Mouse (Mus musculus): ENCODE data around the gene Cdh12. TPM values are rescaled to one million over a fixed set of nuclear protein-coding genes. Genes with fewer than 3 reads are reported as not detected.

Gene Cdh12
- total and polyA plus RNA-seq, 3 experiments: not detected

DNA sequence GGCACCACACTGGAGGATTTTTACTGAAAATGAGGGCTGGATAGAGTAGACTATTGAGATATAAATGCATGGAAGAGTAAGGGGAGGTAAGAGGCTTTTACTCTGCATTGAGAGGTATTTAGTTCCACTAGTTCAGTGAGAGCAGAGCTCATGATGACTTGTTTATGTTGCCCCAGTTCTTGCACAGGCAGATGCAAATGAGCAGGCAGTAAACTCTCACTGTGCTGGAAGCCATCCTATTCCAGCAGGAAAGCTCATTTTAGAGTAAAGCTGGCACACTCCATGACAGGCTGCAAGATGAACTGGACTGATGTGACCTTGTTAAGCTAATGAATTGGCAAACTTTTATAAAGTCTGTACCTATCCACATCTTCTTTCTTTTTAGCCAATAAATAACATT is 494.9 kb downstream of the Cdh12 start:
- no peak overlapping the region for H3K4me3 ChIP-seq
- H3K36me3 ChIP-seq (ENCODE audit: control insufficient read depth, insufficient read depth, low read length): no peaks in the 10 kb centered on the region
- H3K27me3 ChIP-seq (ENCODE audit: control insufficient read depth, insufficient read depth, low read length): no peaks in the 10 kb centered on the region
- H3K79me2 ChIP-seq (replicated peaks; ENCODE audit: control insufficient read depth, insufficient read depth, low read length): no peaks in the 10 kb centered on the region
- DNase-seq: no peak
- H3K9ac ChIP-seq (ENCODE audit: low read depth, low read length): no peak overlapping the region
- H3K27ac ChIP-seq: no peak overlapping the region
- no peak for TF ChIP-seq CTCF (IDR thresholded peaks at IDR 0.05)
- TF ChIP-seq EP300 (IDR thresholded peaks at IDR 0.05; ENCODE audit: insufficient read depth, low read depth, low read length): no peak
- TF ChIP-seq POLR2A (IDR thresholded peaks at IDR 0.05; ENCODE audit: insufficient read depth, low read depth, low read length): no peak
- H3K4me1 ChIP-seq (ENCODE audit: control insufficient read depth, insufficient read depth, low read length): no peaks in the 10 kb centered on the region
- intact Hi-C loops (cut with DNase I): no loop called here

DNA sequence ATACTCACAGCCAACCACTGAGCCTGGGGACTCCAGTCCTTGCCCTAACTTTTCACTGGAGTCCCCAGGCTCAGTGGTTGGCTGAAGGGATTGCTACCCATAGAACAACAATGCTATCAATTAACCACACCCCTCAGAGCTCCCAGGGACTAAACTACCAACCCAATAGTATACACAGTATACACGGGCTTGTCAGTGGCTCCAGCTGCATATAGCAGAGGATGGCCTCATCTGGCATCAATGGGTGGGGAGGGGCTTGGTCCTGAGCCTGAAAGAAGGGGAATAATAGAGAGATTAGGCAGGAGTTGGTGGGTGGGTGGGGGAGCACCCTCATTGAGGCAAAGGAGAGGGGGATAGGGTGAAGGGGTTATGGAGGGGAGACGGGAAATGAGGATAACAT is 518.4 kb downstream of the Cdh12 start:
- H3K36me3 ChIP-seq (ENCODE audit: control insufficient read depth, insufficient read depth, low read length): no peaks in the 10 kb centered on the region
- DNase-seq: no peak
- 61% methylated on average over 2 of the region's 2 CpGs for WGBS
- H3K4me3 ChIP-seq: no peak overlapping the region
- no peaks in the 10 kb centered on the region for H3K79me2 ChIP-seq (replicated peaks; ENCODE audit: control insufficient read depth, insufficient read depth, low read length)
- no peak overlapping the region for H3K9ac ChIP-seq (ENCODE audit: low read depth, low read length)
- intact Hi-C loops (cut with DNase I): no loop called here
- no peaks in the 10 kb centered on the region for H3K4me1 ChIP-seq (ENCODE audit: control insufficient read depth, insufficient read depth, low read length)
- no peaks in the 10 kb centered on the region for H3K27me3 ChIP-seq (ENCODE audit: control insufficient read depth, insufficient read depth, low read length)
- no peak overlapping the region for H3K27ac ChIP-seq
- TF ChIP-seq EP300 (IDR thresholded peaks at IDR 0.05; ENCODE audit: insufficient read depth, low read depth, low read length) (no peak), POLR2A (IDR thresholded peaks at IDR 0.05; ENCODE audit: insufficient read depth, low read depth, low read length) (no peak), CTCF (IDR thresholded peaks at IDR 0.05) (no peak)

DNA sequence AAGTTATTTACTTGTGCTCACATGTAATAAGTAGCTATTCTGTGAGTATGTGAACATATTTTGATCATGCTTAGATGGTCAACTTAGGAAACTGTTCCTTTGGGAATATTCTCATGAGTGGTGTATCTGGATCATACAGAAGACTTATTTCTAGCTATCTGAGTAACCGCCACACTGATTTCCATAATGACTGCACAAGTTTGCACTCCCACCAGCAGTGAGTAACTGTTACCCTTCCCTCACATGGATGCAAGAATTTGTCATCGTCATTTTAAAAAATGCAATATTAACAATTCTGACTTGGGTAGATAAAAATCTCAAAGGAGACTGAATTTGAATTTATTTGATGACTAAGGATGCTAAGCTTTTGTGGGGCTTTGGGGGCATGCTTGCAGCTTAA is 522.0 kb downstream of the Cdh12 start:
- 78% methylated on average over 2 of the region's 2 CpGs for WGBS
- intact Hi-C loops (cut with DNase I): no loop called here
- no peak for TF ChIP-seq EP300 (IDR thresholded peaks at IDR 0.05; ENCODE audit: insufficient read depth, low read depth, low read length)
- TF ChIP-seq CTCF (IDR thresholded peaks at IDR 0.05): no peak
- no peak for TF ChIP-seq POLR2A (IDR thresholded peaks at IDR 0.05; ENCODE audit: insufficient read depth, low read depth, low read length)

DNA sequence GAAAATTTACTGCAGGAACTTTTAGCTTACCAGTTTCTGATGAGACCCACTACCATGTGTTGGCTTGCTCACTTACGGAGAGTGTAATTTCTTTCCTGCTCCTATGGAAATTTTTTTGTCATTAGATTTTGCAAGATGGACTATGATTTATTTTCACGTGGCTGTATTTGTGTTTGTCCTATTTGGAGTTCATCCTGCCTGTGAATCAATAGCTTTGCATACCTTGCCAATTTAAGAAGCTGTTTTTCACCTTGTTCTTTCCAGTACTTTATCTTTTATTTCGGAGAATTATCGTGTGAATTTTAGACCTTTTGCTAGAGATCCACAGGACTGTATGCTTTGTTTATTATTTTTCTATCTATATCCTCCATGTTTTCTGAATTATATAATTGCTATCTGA is 551.5 kb downstream of the Cdh12 start:
- no peak for TF ChIP-seq POLR2A (IDR thresholded peaks at IDR 0.05; ENCODE audit: insufficient read depth, low read depth, low read length)
- no peak for TF ChIP-seq EP300 (IDR thresholded peaks at IDR 0.05; ENCODE audit: insufficient read depth, low read depth, low read length)
- TF ChIP-seq CTCF (IDR thresholded peaks at IDR 0.05): no peak

More for the DNA sequence above, 522.0 kb downstream of the Cdh12 start:
- Histone ChIP-seq H3K27me3 (ENCODE audit: control insufficient read depth, insufficient read depth, low read length) (no peaks in the 10 kb centered on the region), H3K9ac (ENCODE audit: low read depth, low read length) (no peak overlapping the region), H3K79me2 (replicated peaks; ENCODE audit: control insufficient read depth, insufficient read depth, low read length) (no peaks in the 10 kb centered on the region), H3K4me3 (no peak overlapping the region), H3K4me1 (ENCODE audit: control insufficient read depth, insufficient read depth, low read length) (no peaks in the 10 kb centered on the region), H3K27ac (no peak overlapping the region), H3K36me3 (ENCODE audit: control insufficient read depth, insufficient read depth, low read length) (no peaks in the 10 kb centered on the region)
- DNase-seq: no peak

DNA sequence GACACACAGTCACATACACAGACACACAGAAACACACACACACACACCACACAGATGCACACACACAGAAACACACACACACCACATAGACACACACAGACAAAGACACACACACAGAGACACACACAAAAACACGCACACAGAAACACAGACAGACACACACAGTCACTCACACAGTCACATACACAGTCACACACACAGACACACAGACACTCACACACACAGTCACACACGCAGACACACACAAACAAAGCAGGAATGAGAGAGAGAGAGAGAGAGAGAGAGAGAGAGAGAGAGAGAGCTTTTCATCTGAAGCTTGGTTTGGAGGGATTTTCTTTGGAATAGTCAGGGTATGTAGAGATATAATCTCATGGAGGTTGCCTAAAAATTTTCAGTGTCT is 558.9 kb downstream of the Cdh12 start:
- Histone ChIP-seq H3K4me3 (no peak overlapping the region), H3K27me3 (ENCODE audit: control insufficient read depth, insufficient read depth, low read length) (no peaks in the 10 kb centered on the region), H3K27ac (no peak overlapping the region), H3K9ac (ENCODE audit: low read depth, low read length) (no peak overlapping the region), H3K36me3 (ENCODE audit: control insufficient read depth, insufficient read depth, low read length) (no peaks in the 10 kb centered on the region), H3K79me2 (replicated peaks; ENCODE audit: control insufficient read depth, insufficient read depth, low read length) (no peaks in the 10 kb centered on the region), H3K4me1 (ENCODE audit: control insufficient read depth, insufficient read depth, low read length) (no peaks in the 10 kb centered on the region)
- 70% methylated on average over 2 of the region's 2 CpGs for WGBS
- intact Hi-C loops (cut with DNase I): no loop called here
- no peak for DNase-seq
- no peak for TF ChIP-seq CTCF (IDR thresholded peaks at IDR 0.05)
- no peak for TF ChIP-seq EP300 (IDR thresholded peaks at IDR 0.05; ENCODE audit: insufficient read depth, low read depth, low read length)
- no peak for TF ChIP-seq POLR2A (IDR thresholded peaks at IDR 0.05; ENCODE audit: insufficient read depth, low read depth, low read length)

More for the DNA sequence above, 551.5 kb downstream of the Cdh12 start:
- H3K79me2 ChIP-seq (replicated peaks; ENCODE audit: control insufficient read depth, insufficient read depth, low read length): no peaks in the 10 kb centered on the region
- no peaks in the 10 kb centered on the region for H3K4me1 ChIP-seq (ENCODE audit: control insufficient read depth, insufficient read depth, low read length)
- no peak overlapping the region for H3K4me3 ChIP-seq
- intact Hi-C loops (cut with DNase I): no loop called here
- H3K9ac ChIP-seq (ENCODE audit: low read depth, low read length): no peak overlapping the region
- H3K36me3 ChIP-seq (ENCODE audit: control insufficient read depth, insufficient read depth, low read length): no peaks in the 10 kb centered on the region
- no peak for DNase-seq
- 77% methylated on average over 4 of the region's 4 CpGs for WGBS
- no peak overlapping the region for H3K27ac ChIP-seq
- no peaks in the 10 kb centered on the region for H3K27me3 ChIP-seq (ENCODE audit: control insufficient read depth, insufficient read depth, low read length)

DNA sequence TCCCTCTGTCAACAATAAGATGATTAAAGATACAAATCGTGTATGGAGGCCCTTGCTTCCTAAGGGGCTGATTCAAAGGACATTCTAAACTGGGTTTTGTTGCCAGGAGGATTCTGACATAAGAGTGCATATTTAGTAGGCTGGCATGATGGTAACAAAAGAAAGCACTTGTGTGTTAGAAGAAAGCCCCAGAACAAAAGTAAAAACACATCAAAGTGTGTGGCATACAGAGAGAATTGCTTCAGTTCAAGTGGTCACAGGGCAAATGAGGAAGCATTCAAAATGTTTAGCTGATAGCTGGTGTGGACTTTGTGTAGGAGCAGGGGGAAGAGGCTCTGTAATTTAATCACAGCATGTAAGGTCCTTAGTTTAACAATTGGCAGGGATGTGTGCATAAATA is 559.4 kb downstream of the Cdh12 start:
- intact Hi-C loops (cut with DNase I): no loop called here
- 23% methylated on average over 1 of the region's 1 CpGs for WGBS
- Histone ChIP-seq H3K27me3 (ENCODE audit: control insufficient read depth, insufficient read depth, low read length) (no peaks in the 10 kb centered on the region), H3K79me2 (replicated peaks; ENCODE audit: control insufficient read depth, insufficient read depth, low read length) (no peaks in the 10 kb centered on the region), H3K4me3 (no peak overlapping the region), H3K9ac (ENCODE audit: low read depth, low read length) (no peak overlapping the region), H3K27ac (no peak overlapping the region), H3K4me1 (ENCODE audit: control insufficient read depth, insufficient read depth, low read length) (no peaks in the 10 kb centered on the region), H3K36me3 (ENCODE audit: control insufficient read depth, insufficient read depth, low read length) (no peaks in the 10 kb centered on the region)
- TF ChIP-seq CTCF (IDR thresholded peaks at IDR 0.05): no peak
- TF ChIP-seq EP300 (IDR thresholded peaks at IDR 0.05; ENCODE audit: insufficient read depth, low read depth, low read length): no peak
- TF ChIP-seq POLR2A (IDR thresholded peaks at IDR 0.05; ENCODE audit: insufficient read depth, low read depth, low read length): no peak
- no peak for DNase-seq
